Mouse (Mus musculus) E14TG2a.4 (cell line): ENCODE results near the gene Wwc2.

ENCODE experiments used
- CTCF ChIP-seq: conservative IDR thresholded peaks from 2 replicates; pipeline ENCODE4 v1.5.1; 2014; ENCODE audit warnings: low read length
- NANOG ChIP-seq: IDR thresholded peaks from 2 replicates; pipeline ENCODE4 v1.6.1; 2014; ENCODE audit warnings: borderline replicate concordance, low read length, mixed read lengths
- POU5F1 ChIP-seq: IDR thresholded peaks from 2 replicates; pipeline ENCODE4 v1.6.1; 2014; ENCODE audit warnings: low read length, borderline replicate concordance

- TF ChIP-seq CTCF (no peak), POU5F1 (no peak), NANOG (no peak)
Measured at GRCm38 (mm10) chr8:47922816-47923215, 67.9 kb downstream of the Wwc2 start.
